Mouse (Mus musculus) kidney, postnatal 4 days (tissue): Measurements from ENCODE around the gene Ntrk1.

ENCODE experiments used
- DNase-seq, 2 experiments: peaks; one replicate each; pipeline ENCODE4 v3.0.0; 2021; ENCODE audit warnings: mixed read lengths in 2 of 2

The Ntrk1 gene

GRCm38 (mm10) chr3:87749036-87749435 lies 45.9 kb downstream of the Ntrk1 start:
- peak; percentile 70 to 78 for DNase-seq

DNA sequence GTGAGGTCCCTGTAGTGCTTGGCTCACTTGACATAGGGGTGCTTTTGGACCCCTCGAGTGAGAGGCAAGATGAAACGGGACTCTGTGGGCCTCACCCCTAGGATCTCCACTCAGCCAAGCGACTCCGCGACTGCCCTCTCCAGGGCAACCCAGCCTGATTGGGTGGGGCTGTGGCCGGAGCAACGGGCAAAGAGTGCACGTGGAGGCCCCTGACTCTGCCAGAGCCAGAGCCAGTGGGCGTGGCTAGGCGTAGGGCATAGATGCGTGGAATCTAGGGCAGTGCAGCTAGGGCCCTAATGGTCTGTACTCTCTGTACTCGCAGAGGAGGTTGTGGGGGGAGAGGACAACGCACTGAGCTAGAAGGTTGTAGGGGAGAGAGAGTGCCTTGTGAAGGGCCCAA lies 46.5 kb downstream of the Ntrk1 start, which contains the start of gene Lrrc71:
Gene Lrrc71 (minus strand): TSS at position 195 of the 400 bp plus-strand sequence.
- DNase-seq, result peak; percentile 55 to 76

GRCm38 (mm10) chr3:87745036-87745659 lies 49.8 kb downstream of the Ntrk1 start:
- peak; percentile 74 to 80 for DNase-seq

- no peak for DNase-seq
Measured at GRCm38 (mm10) chr3:87743927-87744326, 51.0 kb downstream of the Ntrk1 start.

GRCm38 (mm10) chr3:87742735-87743134 lies 52.2 kb downstream of the Ntrk1 start:
- no peak for DNase-seq

DNA sequence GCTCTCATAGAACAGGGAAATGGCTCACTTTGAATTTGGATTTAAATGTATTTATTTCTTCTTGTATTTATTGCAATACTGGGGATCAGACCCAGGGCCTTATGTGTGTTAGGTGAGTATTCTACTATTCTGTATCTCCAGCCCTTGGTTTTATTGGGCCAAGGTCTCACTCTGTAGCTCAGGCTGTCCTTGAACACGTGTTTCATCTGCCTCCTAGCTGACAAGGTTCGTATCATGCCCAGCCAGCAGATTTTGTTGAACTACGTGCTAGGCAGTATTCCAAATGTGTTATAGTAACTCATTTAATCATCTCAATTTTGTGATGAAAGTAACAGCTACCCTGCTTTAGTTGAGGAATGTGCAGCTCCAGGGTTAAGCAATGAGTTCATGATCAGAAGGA lies 52.9 kb downstream of the Ntrk1 start:
- no peak for DNase-seq

DNA sequence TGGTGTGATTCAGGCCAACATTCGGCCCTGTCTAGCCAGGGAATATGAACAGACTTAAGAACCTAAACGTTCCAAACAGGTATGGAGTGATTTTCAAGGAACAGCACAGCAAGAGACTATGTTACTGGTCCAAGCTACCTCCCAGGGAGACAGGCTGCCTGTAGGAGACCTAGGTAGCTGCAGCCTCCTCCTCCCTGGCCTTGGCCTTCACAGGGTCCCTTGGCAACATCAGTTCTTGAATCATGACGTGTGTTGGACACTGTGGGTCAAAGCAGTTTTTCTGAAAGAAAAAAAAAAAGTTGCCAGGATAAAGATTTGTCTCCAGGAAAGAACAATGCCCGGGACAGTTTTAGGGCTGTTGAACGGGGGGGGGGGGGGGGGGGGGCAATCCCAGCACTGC lies 56.1 kb downstream of the Ntrk1 start:
- no peak for DNase-seq

GRCm38 (mm10) chr3:87735335-87735734 lies 59.6 kb downstream of the Ntrk1 start:
- no peak for DNase-seq

GRCm38 (mm10) chr3:87733984-87734761 lies 60.8 kb downstream of the Ntrk1 start:
- no peak for DNase-seq

DNA sequence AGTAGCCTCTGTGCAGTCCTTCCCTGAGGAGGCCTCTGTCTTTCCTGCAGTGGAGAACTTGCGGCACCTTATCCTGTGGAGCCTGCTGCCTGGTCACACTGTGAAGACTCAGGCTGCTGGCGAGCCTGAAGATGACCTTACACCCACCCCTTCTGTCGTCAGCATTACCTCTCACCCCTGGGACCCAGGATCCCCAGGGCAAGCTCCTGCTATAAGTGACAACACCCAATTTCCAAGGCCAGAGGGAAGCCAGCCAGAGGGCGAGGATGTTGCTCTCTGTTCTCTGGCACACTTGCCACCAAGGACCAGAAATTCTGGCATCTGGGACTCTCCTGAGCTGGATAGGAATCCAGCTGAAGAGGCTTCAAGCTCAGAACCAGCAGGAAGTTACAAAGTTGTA lies 61.9 kb downstream of the Ntrk1 start:
- DNase-seq, result no peak

DNA sequence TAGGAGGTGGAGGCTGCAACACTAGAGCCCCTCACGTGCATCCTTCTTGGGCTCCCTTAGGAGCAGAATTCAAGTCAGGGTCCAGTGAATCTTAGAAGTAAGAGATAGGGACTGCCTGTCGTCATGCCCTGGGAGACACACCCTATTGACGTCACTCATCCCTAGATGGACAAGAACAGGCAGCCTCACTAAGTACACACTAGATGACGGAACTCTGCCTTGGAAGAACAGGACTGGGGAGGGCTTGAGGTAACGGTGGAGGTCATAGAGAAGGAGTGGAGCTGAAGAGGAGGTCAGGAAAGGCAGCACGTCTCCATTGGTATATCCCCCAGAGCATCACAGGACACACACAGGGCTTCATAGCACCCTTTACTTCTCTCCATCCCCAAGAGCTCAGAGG lies 66.3 kb downstream of the Ntrk1 start:
- DNase-seq, result no peak
